Mouse (Mus musculus): ENCODE measurements at regions not wholly inside any gene's neighbourhood (a gene's known extent, or its start where the extent isn't known, plus 50 kb on each side); places are given as distances from the start of the nearest gene placed in this dataset.

GRCm38 (mm10) chr4:131060191-131060680, 116.1 kb downstream of the Matn1 start:
- H3K4me2 ChIP-seq: no peak overlapping the region
- no peak overlapping the region for H3K4me3 ChIP-seq
- no peaks in the 10 kb centered on the region for H3K36me3 ChIP-seq
- H3K4me1 ChIP-seq: no peaks in the 10 kb centered on the region
- H3K9ac ChIP-seq: no peak overlapping the region
- WGBS: 36% methylated on average over 1 of the region's 1 CpGs
- H3K9me3 ChIP-seq: no peaks in the 10 kb centered on the region
- no peak overlapping the region for H3K27ac ChIP-seq
- H3K27me3 ChIP-seq: peaks cover 7% of the 10 kb centered on the region; the same call in 1 of the 2 replicates
- no peak for ATAC-seq (ENCODE audit: insufficient number of reproducible peaks, insufficient read depth, low FRiP score, low TSS enrichment, low read depth)

- Histone ChIP-seq H3K27me3 (peaks cover 7% of the 10 kb centered on the region; the same call in 1 of the 2 replicates), H3K4me2 (no peak overlapping the region), H3K36me3 (no peaks in the 10 kb centered on the region), H3K9ac (no peak overlapping the region), H3K9me3 (no peaks in the 10 kb centered on the region), H3K4me3 (no peak overlapping the region), H3K27ac (no peak overlapping the region), H3K4me1 (no peaks in the 10 kb centered on the region)
- no peak for ATAC-seq (ENCODE audit: insufficient number of reproducible peaks, insufficient read depth, low FRiP score, low TSS enrichment, low read depth)
- 12% methylated on average over 2 of the region's 2 CpGs for WGBS
These were observed 116.5 kb downstream of the Matn1 start for GRCm38 (mm10) chr4:131060706-131061105.

GRCm38 (mm10) chr4:131062592-131062991, 118.4 kb downstream of the Matn1 start:
- Histone ChIP-seq H3K4me1 (0 out of 2 replicates have a peak, but pooled peaks cover 6% of the 10 kb centered on the region), H3K9me3 (no peaks in the 10 kb centered on the region), H3K27me3 (peaks cover 7% of the 10 kb centered on the region; the same call in 1 of the 2 replicates), H3K9ac (no peak overlapping the region), H3K4me2 (no peak overlapping the region), H3K27ac (no peak overlapping the region), H3K36me3 (no peaks in the 10 kb centered on the region), H3K4me3 (no peak overlapping the region)
- WGBS: 68% methylated on average over 4 of the region's 4 CpGs
- no peak for ATAC-seq (ENCODE audit: insufficient number of reproducible peaks, insufficient read depth, low FRiP score, low TSS enrichment, low read depth)

- Histone ChIP-seq H3K27me3 (peaks cover 7% of the 10 kb centered on the region; the same call in 1 of the 2 replicates), H3K9me3 (no peaks in the 10 kb centered on the region), H3K27ac (no peak overlapping the region), H3K9ac (no peak overlapping the region), H3K36me3 (no peaks in the 10 kb centered on the region), H3K4me1 (0 out of 2 replicates have a peak, but pooled peaks cover 7% of the 10 kb centered on the region), H3K4me3 (no peak overlapping the region), H3K4me2 (no peak overlapping the region)
- ATAC-seq (ENCODE audit: insufficient number of reproducible peaks, insufficient read depth, low FRiP score, low TSS enrichment, low read depth): no peak
- WGBS: 60% methylated on average over 8 of the region's 8 CpGs
These were observed 122.2 kb downstream of the Matn1 start for GRCm38 (mm10) chr4:131066186-131066939.

- Histone ChIP-seq H3K27ac (no peak overlapping the region), H3K9me3 (no peaks in the 10 kb centered on the region), H3K27me3 (no peaks in the 10 kb centered on the region), H3K9ac (no peak overlapping the region), H3K4me3 (no peak overlapping the region), H3K4me2 (no peak overlapping the region), H3K4me1 (0 out of 2 replicates have a peak, but pooled peaks cover 7% of the 10 kb centered on the region), H3K36me3 (no peaks in the 10 kb centered on the region)
- no peak for ATAC-seq (ENCODE audit: insufficient number of reproducible peaks, insufficient read depth, low FRiP score, low TSS enrichment, low read depth)
These were observed 126.4 kb downstream of the Matn1 start for GRCm38 (mm10) chr4:131070566-131070965.

GRCm38 (mm10) chr4:131072623-131073022, 128.4 kb downstream of the Matn1 start:
- Histone ChIP-seq H3K4me1 (0 out of 2 replicates have a peak, but pooled peaks cover under 1% of the 10 kb centered on the region), H3K4me2 (no peak overlapping the region), H3K36me3 (no peaks in the 10 kb centered on the region), H3K9me3 (no peaks in the 10 kb centered on the region), H3K27ac (no peak overlapping the region), H3K9ac (no peak overlapping the region), H3K27me3 (no peaks in the 10 kb centered on the region), H3K4me3 (no peak overlapping the region)
- WGBS: 84% methylated on average over 2 of the region's 2 CpGs
- no peak for ATAC-seq (ENCODE audit: insufficient number of reproducible peaks, insufficient read depth, low FRiP score, low TSS enrichment, low read depth)

- no peak for ATAC-seq (ENCODE audit: insufficient number of reproducible peaks, insufficient read depth, low FRiP score, low TSS enrichment, low read depth)
- WGBS: 29% methylated on average over 8 of the region's 8 CpGs
These were observed 129.2 kb downstream of the Matn1 start for GRCm38 (mm10) chr4:131073420-131073819.

GRCm38 (mm10) chr4:131075326-131075932, 131.2 kb downstream of the Matn1 start:
- 69% methylated on average over 8 of the region's 8 CpGs for WGBS
- Histone ChIP-seq H3K9ac (no peak overlapping the region), H3K27me3 (no peaks in the 10 kb centered on the region), H3K36me3 (no peaks in the 10 kb centered on the region), H3K4me2 (no peak overlapping the region), H3K4me1 (no peaks in the 10 kb centered on the region), H3K4me3 (no peak overlapping the region), H3K9me3 (no peaks in the 10 kb centered on the region), H3K27ac (no peak overlapping the region)
- ATAC-seq (ENCODE audit: insufficient number of reproducible peaks, insufficient read depth, low FRiP score, low TSS enrichment, low read depth): no peak

More at GRCm38 (mm10) chr4:131073420-131073819, 129.2 kb downstream of the Matn1 start:
- Histone ChIP-seq H3K27ac (no peak overlapping the region), H3K27me3 (no peaks in the 10 kb centered on the region), H3K9me3 (no peaks in the 10 kb centered on the region), H3K4me1 (no peaks in the 10 kb centered on the region), H3K36me3 (no peaks in the 10 kb centered on the region), H3K9ac (no peak overlapping the region), H3K4me3 (no peak overlapping the region), H3K4me2 (no peak overlapping the region)

- no peaks in the 10 kb centered on the region for H3K27me3 ChIP-seq
- ATAC-seq (ENCODE audit: insufficient number of reproducible peaks, insufficient read depth, low FRiP score, low TSS enrichment, low read depth): no peak
- no peak overlapping the region for H3K9ac ChIP-seq
- 54% methylated on average over 3 of the region's 3 CpGs for WGBS
- no peak overlapping the region for H3K27ac ChIP-seq
- H3K4me2 ChIP-seq: no peak overlapping the region
- H3K9me3 ChIP-seq: no peaks in the 10 kb centered on the region
- no peaks in the 10 kb centered on the region for H3K4me1 ChIP-seq
- H3K36me3 ChIP-seq: no peaks in the 10 kb centered on the region
- no peak overlapping the region for H3K4me3 ChIP-seq
These were observed 132.4 kb downstream of the Matn1 start for GRCm38 (mm10) chr4:131076628-131077027.

- H3K4me1 ChIP-seq: no peaks in the 10 kb centered on the region
- no peak overlapping the region for H3K4me2 ChIP-seq
- H3K27me3 ChIP-seq: no peaks in the 10 kb centered on the region
- H3K36me3 ChIP-seq: no peaks in the 10 kb centered on the region
- H3K9ac ChIP-seq: no peak overlapping the region
- no peaks in the 10 kb centered on the region for H3K9me3 ChIP-seq
- no peak for ATAC-seq (ENCODE audit: insufficient number of reproducible peaks, insufficient read depth, low FRiP score, low TSS enrichment, low read depth)
- no peak overlapping the region for H3K27ac ChIP-seq
- 15% methylated on average over 1 of the region's 1 CpGs for WGBS
- no peak overlapping the region for H3K4me3 ChIP-seq
These were observed 135.9 kb downstream of the Matn1 start for GRCm38 (mm10) chr4:131080113-131080512.

GRCm38 (mm10) chr4:131083405-131083804, 139.2 kb downstream of the Matn1 start:
- Histone ChIP-seq H3K27me3 (no peaks in the 10 kb centered on the region), H3K27ac (no peak overlapping the region), H3K4me1 (no peaks in the 10 kb centered on the region), H3K4me2 (no peak overlapping the region), H3K4me3 (no peak overlapping the region), H3K9me3 (no peaks in the 10 kb centered on the region), H3K36me3 (no peaks in the 10 kb centered on the region), H3K9ac (no peak overlapping the region)
- no peak for ATAC-seq (ENCODE audit: insufficient number of reproducible peaks, insufficient read depth, low FRiP score, low TSS enrichment, low read depth)
- WGBS: 76% methylated on average over 3 of the region's 3 CpGs

GRCm38 (mm10) chr4:131097421-131097820, 153.2 kb downstream of the Matn1 start:
- Histone ChIP-seq H3K27ac (no peak overlapping the region), H3K36me3 (no peaks in the 10 kb centered on the region), H3K4me3 (no peak overlapping the region), H3K4me1 (no peaks in the 10 kb centered on the region), H3K4me2 (no peak overlapping the region), H3K9me3 (0 out of 2 replicates have a peak, but pooled peaks cover 3% of the 10 kb centered on the region), H3K9ac (no peak overlapping the region), H3K27me3 (peaks cover 4% of the 10 kb centered on the region)
- WGBS: 52% methylated on average over 6 of the region's 6 CpGs
- no peak for ATAC-seq (ENCODE audit: insufficient number of reproducible peaks, insufficient read depth, low FRiP score, low TSS enrichment, low read depth)
